Mouse (Mus musculus) mature B cell (primary cell): Measurements from ENCODE around the gene Lclat1.

ENCODE experiments used
- in situ Hi-C: fragments of 300-500 bp; cut with MboI; formaldehyde crosslinking; loops from 2 replicates; pipeline ENCODE4 v1.14.3; 2019

Lclat1 gene

DNA sequence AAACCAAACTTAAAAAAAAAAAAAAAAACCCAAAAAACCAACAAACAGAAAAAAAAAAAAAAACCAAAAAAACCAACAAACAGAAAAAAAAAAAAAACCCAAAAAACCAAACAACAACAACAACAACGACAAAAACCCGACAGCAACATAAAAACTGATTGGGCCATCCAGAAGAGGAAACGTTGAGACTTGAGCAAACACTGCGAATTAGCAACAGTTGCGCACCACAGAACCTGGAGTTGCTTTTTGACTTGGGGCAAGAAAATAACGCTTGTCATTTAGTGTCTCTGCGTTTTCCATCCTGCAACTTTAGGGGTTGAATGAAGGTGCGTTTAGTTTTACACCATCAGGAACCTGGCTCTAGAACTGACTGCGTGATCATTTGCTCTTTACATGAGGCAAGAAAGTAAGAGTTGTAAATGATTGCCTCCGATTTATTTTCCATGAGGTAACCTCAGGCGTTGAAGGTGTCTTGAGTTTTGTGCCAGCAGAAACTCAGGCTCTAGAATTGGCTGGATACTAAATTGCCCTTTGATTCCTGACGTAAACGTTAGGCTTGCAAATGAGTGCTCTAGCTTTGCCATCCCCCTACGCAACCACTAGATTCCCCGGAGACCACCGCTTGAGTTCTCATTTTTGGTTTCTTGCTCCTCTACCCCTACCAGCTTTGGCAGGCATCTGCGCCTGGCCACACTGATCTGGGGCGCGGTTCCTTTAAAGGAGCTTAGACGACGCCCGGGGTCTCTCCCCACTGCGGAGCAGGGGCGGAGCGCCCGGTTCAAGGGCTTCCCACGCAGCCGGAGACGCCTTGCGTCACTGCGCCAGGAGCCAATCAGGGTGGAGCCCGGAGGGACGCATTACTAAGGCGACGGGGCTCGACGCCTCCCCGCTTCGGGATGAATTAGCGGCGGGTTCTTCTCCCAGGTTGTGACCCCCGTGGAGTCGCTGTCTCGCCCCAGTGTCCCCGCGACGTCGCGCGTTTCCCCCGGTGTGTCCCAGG is at the start of gene Lclat1:
Gene Lclat1 (plus strand): TSS at position 828 of the 1,000 bp plus-strand sequence.
- in situ Hi-C loops = loop anchor here (10.0 kb wide), 1 partner anchor 167 kb away; no protein-coding TSS in a partner anchor

GRCm38 (mm10) chr17:73058319-73058718 is 49.5 kb upstream of the Lclat1 start:
- in situ Hi-C loops = no loop called here

DNA sequence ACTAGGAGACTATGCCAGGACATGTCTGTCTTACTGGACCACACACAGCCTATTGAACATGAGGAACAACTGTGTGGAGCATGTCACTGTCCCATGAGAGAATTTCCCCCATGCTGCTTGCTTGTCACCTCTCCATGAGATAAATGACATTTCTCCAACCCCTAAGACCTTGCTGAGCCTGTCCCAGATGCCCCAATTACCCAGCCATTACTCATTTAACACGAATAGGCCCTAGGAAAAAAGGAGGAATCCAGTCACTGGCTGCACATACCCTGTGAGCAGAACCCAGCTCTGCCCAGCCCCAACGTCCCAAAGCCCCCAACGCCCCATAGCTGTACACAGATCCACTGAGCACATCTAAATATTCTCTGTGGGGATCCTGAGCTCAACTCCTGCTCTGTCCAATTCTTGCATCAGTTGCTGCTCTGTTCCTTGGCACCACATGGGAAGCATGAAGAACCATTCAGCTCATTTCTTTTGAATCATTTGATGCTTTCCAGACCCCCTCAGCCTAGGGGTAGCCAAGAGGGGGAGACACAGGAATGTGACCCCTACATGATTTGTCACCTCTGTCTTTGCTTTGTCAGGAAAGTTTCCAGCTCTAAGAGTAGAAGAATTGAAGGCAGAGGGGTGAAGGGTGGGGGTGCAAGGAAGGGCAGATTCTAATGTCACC is 47.4 kb upstream of the Lclat1 start:
- in situ Hi-C loops = no loop called here

DNA sequence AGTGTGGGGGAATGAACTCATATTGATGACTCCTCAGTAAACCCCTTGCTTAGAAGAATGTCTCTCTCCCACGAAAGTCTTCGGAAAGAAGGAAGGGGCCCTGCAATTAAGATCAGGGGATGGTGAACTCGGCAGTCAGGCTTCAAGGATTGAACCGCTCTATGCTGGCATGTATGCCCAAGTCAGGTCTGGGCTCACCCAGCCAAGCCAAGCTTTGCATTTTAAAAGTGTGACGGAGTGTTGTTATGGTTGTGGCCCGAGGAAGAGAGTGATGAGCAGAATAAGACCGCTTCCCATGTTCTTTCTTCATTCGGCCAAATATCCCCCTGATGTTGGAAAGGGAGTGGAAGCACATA is 46.9 kb upstream of the Lclat1 start:
- in situ Hi-C loops = no loop called here

DNA sequence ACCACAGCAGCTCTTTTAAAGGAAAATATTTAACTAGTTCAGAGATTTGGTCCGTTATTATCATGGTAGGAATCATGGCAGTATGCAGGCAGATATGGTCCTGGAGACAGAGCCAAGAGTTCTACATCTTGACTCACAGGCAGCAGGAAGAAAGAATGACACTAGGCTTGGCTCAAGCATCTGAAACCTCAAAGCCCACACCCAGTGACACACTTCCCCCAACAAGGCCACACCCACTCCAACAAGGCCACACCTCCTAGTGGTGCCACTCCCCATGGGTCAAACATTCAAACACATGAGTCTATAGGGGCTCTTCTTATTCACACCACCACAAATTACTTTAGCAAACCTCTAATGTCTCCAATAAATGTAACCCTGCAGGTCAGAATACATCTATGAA is 45.1 kb upstream of the Lclat1 start:
- in situ Hi-C loops = no loop called here

GRCm38 (mm10) chr17:73063299-73063698 is 44.5 kb upstream of the Lclat1 start:
- in situ Hi-C loops = no loop called here

DNA sequence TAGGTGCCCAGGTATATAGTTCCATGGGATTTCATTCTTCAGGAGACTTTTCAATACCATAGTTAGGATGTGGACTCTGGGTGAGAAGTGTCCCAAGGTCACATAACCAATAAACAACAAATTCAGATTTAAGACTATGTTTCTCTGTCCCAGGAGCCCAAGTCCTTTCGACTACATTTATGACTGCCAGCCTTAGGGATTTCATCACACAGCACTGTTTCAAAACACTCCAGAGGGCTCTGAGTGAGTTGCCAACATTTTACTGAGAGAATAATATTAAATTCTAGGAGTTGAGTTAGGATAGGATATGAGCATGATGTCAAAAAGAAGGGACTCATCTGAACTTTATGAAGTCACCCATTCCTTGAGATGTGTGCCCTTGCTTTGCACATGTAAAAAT is 44.0 kb upstream of the Lclat1 start:
- in situ Hi-C loops = no loop called here

DNA sequence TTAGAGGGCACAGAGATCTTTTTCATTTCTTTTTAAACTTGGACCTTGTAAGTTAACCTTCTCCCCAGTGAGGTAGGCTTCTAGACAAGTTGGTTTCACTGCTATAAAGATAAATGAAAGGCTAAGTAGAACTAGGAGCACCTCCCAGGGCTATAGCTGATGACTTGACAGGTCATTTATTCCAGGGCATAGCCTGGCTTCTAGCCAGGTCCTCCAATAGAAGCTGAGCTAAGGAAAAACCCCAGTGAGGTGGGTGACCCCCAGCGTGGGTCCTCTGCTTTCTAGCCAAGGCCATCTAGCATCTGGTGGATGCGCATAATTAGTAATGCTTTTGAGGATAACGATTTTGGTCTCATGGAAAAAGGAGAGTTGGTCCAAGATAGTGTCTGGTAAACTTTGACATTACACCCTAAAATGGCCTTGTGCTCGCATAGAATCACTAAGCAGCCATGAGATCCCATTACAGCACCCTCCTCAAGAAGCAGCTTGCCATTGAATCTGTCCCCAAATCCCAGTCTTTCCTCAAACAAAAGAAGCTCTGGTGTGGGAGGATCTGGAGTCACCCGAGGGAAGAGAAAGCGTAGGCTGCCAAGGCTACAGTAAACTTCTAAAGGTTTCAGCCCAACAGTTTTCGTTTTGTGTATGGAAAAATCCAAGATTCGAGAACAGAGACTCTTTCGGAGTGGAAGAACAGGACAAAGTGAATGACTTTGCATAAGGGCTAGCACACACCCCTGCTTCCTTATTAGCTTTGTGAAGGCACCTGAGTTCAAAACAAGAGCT is 41.2 kb upstream of the Lclat1 start:
- in situ Hi-C loops = no loop called here

GRCm38 (mm10) chr17:73067423-73067822 is 40.4 kb upstream of the Lclat1 start:
- in situ Hi-C loops = no loop called here

GRCm38 (mm10) chr17:73068321-73068992 is 39.3 kb upstream of the Lclat1 start:
- in situ Hi-C loops = no loop called here

- in situ Hi-C loops = no loop called here
Observed at GRCm38 (mm10) chr17:73070466-73070865, 37.3 kb upstream of the Lclat1 start.

- in situ Hi-C loops = no loop called here
Observed at GRCm38 (mm10) chr17:73071725-73072263, 36.0 kb upstream of the Lclat1 start.

- in situ Hi-C loops = no loop called here
Observed at GRCm38 (mm10) chr17:73072286-73072685, 35.5 kb upstream of the Lclat1 start.

- in situ Hi-C loops = no loop called here
Observed at GRCm38 (mm10) chr17:73074631-73075030, 33.2 kb upstream of the Lclat1 start.

- in situ Hi-C loops = no loop called here
Observed at GRCm38 (mm10) chr17:73075238-73075890, 32.4 kb upstream of the Lclat1 start.

- in situ Hi-C loops = no loop called here
Observed at GRCm38 (mm10) chr17:73077638-73078037, 30.1 kb upstream of the Lclat1 start.

DNA sequence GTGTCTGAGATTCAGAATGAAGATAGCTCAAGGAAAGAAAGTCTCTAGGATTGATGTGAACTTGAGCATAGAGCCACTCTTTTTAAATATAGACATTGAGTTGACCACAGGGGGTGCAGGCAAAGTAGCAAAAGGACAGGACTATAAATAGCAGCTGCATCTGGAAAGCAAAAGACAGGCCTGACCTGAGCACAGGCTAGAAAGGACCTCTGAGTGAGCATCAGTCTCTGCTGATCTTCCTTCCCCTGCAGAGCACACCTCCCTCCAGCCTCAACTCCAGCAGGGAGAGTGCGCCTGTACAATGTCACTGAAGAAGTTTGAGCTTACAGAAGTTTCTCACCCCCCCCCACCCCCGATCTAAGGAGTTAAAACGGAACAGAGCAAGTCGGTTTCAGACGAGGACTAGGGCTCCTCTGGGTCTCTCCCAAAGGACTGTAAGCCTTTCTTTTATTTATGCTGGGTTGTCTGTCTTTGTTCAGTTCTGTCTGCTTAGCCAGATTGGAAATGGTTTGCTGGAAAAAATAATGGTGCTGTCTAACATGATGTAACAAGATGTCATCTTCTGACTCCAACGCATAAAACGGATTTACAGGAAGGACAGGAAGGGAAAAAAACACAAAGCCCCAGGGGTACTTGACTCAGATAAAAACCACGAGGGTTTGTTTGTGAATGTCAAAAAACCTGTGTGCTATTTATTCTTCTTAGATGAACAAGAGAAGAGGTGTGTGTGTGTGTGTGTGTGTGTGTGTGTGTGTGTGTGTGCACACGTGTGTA is 26.2 kb upstream of the Lclat1 start:
- in situ Hi-C loops = no loop called here

- in situ Hi-C loops = no loop called here
Observed at GRCm38 (mm10) chr17:73082506-73083196, 25.1 kb upstream of the Lclat1 start.
